Mouse (Mus musculus): ENCODE results near the gene Fetub.

DNA sequence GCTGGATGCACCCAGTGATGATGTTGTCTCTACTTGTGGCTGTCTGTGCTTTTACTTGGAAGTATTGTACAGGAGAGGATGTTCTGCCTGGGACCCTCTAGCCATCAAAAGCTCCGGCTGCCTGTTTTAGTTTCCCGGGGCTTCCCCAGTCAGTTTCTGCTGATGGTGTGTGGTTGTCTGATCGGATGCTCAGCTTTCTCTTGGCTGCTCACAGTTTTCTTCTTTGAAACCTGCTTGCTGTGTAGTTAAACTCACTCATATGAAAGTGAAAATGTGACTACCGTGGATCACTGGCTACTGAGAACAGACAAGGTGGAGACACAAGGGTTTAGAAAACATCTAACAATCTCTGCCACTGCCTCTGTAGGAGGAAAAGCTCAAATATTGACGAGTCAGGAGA, 34.7 kb upstream of the Fetub start:
- no peak; the same call in 1 of the 2 replicates for TF ChIP-seq RAD21 (IDR thresholded peaks at IDR 0.05; ENCODE audit: low read depth, low read length)
- no peak for TF ChIP-seq MAZ (IDR thresholded peaks at IDR 0.05; ENCODE audit: low read depth, low read length)
- TF ChIP-seq POLR2A (IDR thresholded peaks at IDR 0.05; ENCODE audit: low read depth, low read length) = no peak
- 0 out of 2 replicates have a peak, but pooled peaks have one; percentile 69 for TF ChIP-seq MAFK (IDR thresholded peaks at IDR 0.05; ENCODE audit: insufficient replicate concordance, low read length)
- no peak for TF ChIP-seq CTCF (conservative IDR thresholded peaks at IDR 0.05 in 1 of 2, IDR thresholded peaks at IDR 0.05 in 1 of 2; ENCODE audit: low read depth in 2 of 2, low read length in 2 of 2)
- TF ChIP-seq MEF2A (IDR thresholded peaks at IDR 0.05; ENCODE audit: borderline replicate concordance, low read depth, low read length) = peak; percentile 14; the same call in 1 of the 2 replicates
- TF ChIP-seq USF2 (conservative IDR thresholded peaks at IDR 0.05; ENCODE audit: low read depth, low read length) = no peak
- no peak for TF ChIP-seq ZKSCAN1 (IDR thresholded peaks at IDR 0.05; ENCODE audit: borderline replicate concordance, low read depth, low read length)
